Mouse (Mus musculus) inflammation-experienced regulatory T-cells, adult 6 months (primary cell): ENCODE data around the gene Gtpbp2. TPM values are rescaled to one million over a fixed set of nuclear protein-coding genes. Genes with fewer than 3 reads are reported as not detected.

ENCODE experiments used
- polyA plus RNA-seq, 3 experiments: library from polyadenylated mRNA; unstranded; fragments of 100-300 nt; shearing (Covaris generic); gene quantifications; one replicate each; pipeline ENCODE4 v1.2.1; 2017

Gene Gtpbp2
- polyA plus RNA-seq, 3 experiments from 2014 or later: 47.8 to 71.3 (median 51.3) TPM

Other genes starting within 250 kb of the Gtpbp2 start
- not detected for gene Vegfa, start 128.7 kb upstream of the Gtpbp2 start, polyA plus RNA-seq
- gene Mrps18a, start 50.0 kb upstream of the Gtpbp2 start, polyA plus RNA-seq: 100 to 1,000 TPM in 2 of 3 experiments, 10 to 100 TPM in 1; 97.0 to 127 (median 110) TPM
- 1 to 10 TPM in 2 of 3 experiments, under 1 TPM in 1; 0.94 to 2.3 (median 1.3) TPM for gene Rsph9, start 16.8 kb upstream of the Gtpbp2 start, polyA plus RNA-seq
- gene Mad2l1bp, start 7.5 kb upstream of the Gtpbp2 start, polyA plus RNA-seq: 10 to 100 TPM; 47.3 to 55.4 (median 53.1) TPM
- 10 to 100 TPM in 1 of 3 experiments, 1 to 10 TPM in 2; 6.4 to 20.1 (median 8.2) TPM for gene Polh, start 41.6 kb downstream of the Gtpbp2 start, polyA plus RNA-seq
- gene Xpo5, start 41.8 kb downstream of the Gtpbp2 start, polyA plus RNA-seq: 10 to 100 TPM; 24.9 to 35.4 (median 28.8) TPM
- 100 to 1,000 TPM in 2 of 3 experiments, 10 to 100 TPM in 1; 76.3 to 119 (median 100) TPM for gene Polr1c, start 87.0 kb downstream of the Gtpbp2 start, polyA plus RNA-seq
- 10 to 100 TPM; 44.2 to 58.7 (median 47.1) TPM for gene Yipf3, start 87.0 kb downstream of the Gtpbp2 start, polyA plus RNA-seq
- under 1 TPM in 1 of 3 experiments, not detected in 2; 0.28 TPM for gene Lrrc73, start 92.5 kb downstream of the Gtpbp2 start, polyA plus RNA-seq
- 10 to 100 TPM; 16.2 to 20.0 (median 19.1) TPM for gene Tjap1, start 122.0 kb downstream of the Gtpbp2 start, polyA plus RNA-seq
- gene Dlk2, start 136.4 kb downstream of the Gtpbp2 start, polyA plus RNA-seq: not detected
- 1 to 10 TPM; 1.8 to 3.9 (median 2.8) TPM for gene Abcc10, start 167.3 kb downstream of the Gtpbp2 start, polyA plus RNA-seq
- gene Zfp318, start 222.7 kb downstream of the Gtpbp2 start, polyA plus RNA-seq: 1 to 10 TPM; 2.5 to 5.7 (median 3.9) TPM